Mouse (Mus musculus) heart, adult 2 months (tissue): ENCODE results near the gene Baz2b. TPM values are rescaled to one million over a fixed set of nuclear protein-coding genes. Genes with fewer than 3 reads are reported as not detected.
"Not testable (repeated sequence)": the region's sequence is repeated elsewhere in the genome, so short reads cannot be mapped to it uniquely, and the experiment has no call there.

ENCODE experiments used
- DNase-seq, 2 experiments: peaks; one replicate each; pipeline ENCODE4 v3.0.0; 2021
- H3K27ac ChIP-seq: fragments of 200-600 bp; 2 replicates; pipeline ENCODE4 v1.8.1; 2022
- H3K27me3 ChIP-seq: fragments of 200-500 bp; 2 replicates; pipeline ENCODE4 v1.6.1; 2012; ENCODE audit warnings: mild to moderate bottlenecking, low read length, inconsistent platforms, mixed read lengths; ENCODE audit not compliant: control insufficient read depth, insufficient read depth
- H3K36me3 ChIP-seq: fragments of 200-500 bp; 2 replicates; pipeline ENCODE4 v1.6.1; 2012; ENCODE audit warnings: low read length, inconsistent platforms; ENCODE audit not compliant: control insufficient read depth, insufficient read depth
- H3K4me1 ChIP-seq: fragments of 200-500 bp; 2 replicates; pipeline ENCODE4 v1.6.1; 2011; ENCODE audit warnings: low read length; ENCODE audit not compliant: control insufficient read depth, insufficient read depth
- H3K4me3 ChIP-seq: fragments of 200-600 bp; 2 replicates; pipeline ENCODE4 v1.8.1; 2022
- H3K79me2 ChIP-seq: fragments of 200-500 bp; replicated peaks from 2 replicates; pipeline ENCODE4 v1.6.1; 2012; ENCODE audit warnings: mild to moderate bottlenecking, inconsistent platforms, low read length, moderate library complexity, mixed read lengths; ENCODE audit not compliant: control insufficient read depth, insufficient read depth
- H3K9ac ChIP-seq: fragments of 200-500 bp; 2 replicates; pipeline ENCODE4 v1.6.1; 2012; ENCODE audit warnings: low read depth, mild to moderate bottlenecking, control low read depth, inconsistent platforms, low read length, mixed read lengths
- CTCF ChIP-seq: fragments of 200-600 bp; IDR thresholded peaks from 2 replicates; pipeline ENCODE4 v1.8.1; 2022; ENCODE audit warnings: antibody characterized with exemption, mild to moderate bottlenecking, moderate library complexity
- WGBS: fragments of 180-500 bp; shearing (Covaris S2); methylation state at CpG from one replicate; pipeline ENCODE4 v1.1.7; 2018; 5-methylcytosine and 5-hydroxymethylcytosine counted together
- intact Hi-C: fragments of 180-260 bp; cut with DNase I; formaldehyde crosslinking; loops from one replicate; pipeline ENCODE4 v1.15.1; 2025
- polyA plus RNA-seq: library from polyadenylated mRNA; depleted of rRNA; stranded (reverse); fragments of >200 nt; gene quantifications from 2 replicates; pipeline ENCODE4 v1.2.3, GENCODE M21; 2012; rRNA removed
- total RNA-seq, 2 experiments: library from RNA; stranded (reverse); gene quantifications; 2 replicates each; pipeline ENCODE4 v1.2.3; 2021

Baz2b gene
- total and polyA plus RNA-seq, 3 experiments = 12.8 to 39.5 (median 39.5) TPM

DNA sequence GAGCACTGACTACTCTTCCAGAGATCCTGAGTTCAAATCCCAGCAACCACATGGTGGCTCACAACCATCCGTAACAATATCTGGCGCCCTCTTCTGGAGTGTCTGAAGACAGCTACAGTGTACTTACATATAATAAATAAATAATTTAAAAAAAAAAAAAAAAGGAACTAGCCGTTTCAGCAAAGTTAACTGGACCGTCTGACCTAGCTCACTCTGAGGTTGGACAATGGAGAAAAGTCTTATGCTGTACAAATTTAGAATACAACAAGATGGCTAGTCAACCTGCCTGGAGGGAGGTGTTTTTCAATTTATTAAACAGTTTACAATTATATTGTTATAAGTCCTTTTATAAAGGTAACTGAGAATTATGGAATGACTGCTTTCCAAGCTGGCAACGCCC is 357.8 kb downstream of the Baz2b start:
- DNase-seq, H3K27ac ChIP-seq, intact Hi-C loops, H3K9ac ChIP-seq, H3K36me3 ChIP-seq, H3K4me1 ChIP-seq, H3K79me2 ChIP-seq, H3K4me3 ChIP-seq, H3K27me3 ChIP-seq: not testable (repeated sequence)
- 80% methylated on average over 5 of the region's 5 CpGs for whole genome bisulfite sequencing
- TF ChIP-seq CTCF = peak; percentile 37

Other genes with a start within 250 kb of the Baz2b start
- gene March7, start within 50 bp of the Baz2b start, total RNA-seq = 10 to 100 TPM; 20.9 to 24.8 TPM
- gene March7, start within 50 bp of the Baz2b start, polyA plus RNA-seq = 9.6 and 17.8 TPM in 2 replicates
- gene Cd302, start 74.6 kb upstream of the Baz2b start, total RNA-seq = 10 to 100 TPM in 1 of 2 experiments, 1 to 10 TPM in 1; 9.2 to 10.6 TPM
- gene Cd302, start 74.6 kb upstream of the Baz2b start, polyA plus RNA-seq = 10.2 and 11.6 TPM in 2 replicates
- gene Ly75, start 173.5 kb upstream of the Baz2b start, total RNA-seq = under 1 TPM; 0.57 to 0.68 TPM
- 0.37 and 0.79 TPM in 2 replicates for gene Ly75, start 173.5 kb upstream of the Baz2b start, polyA plus RNA-seq